Mouse (Mus musculus): ENCODE measurements around the gene Anxa10.

Anxa10 gene

GRCm38 (mm10) chr8:62123098-62123497, at the start of gene Anxa10:
Gene Anxa10 (minus strand): TSS chr8:62123150.
- DNase-seq: no peak

- DNase-seq: no peak
These were observed 9.9 kb upstream of the Anxa10 start for GRCm38 (mm10) chr8:62132662-62133366.

- no peak for DNase-seq
These were observed 25.7 kb downstream of the Anxa10 start for GRCm38 (mm10) chr8:62097213-62097612.

GRCm38 (mm10) chr8:62081804-62082203, 41.1 kb downstream of the Anxa10 start:
- DNase-seq: no peak

GRCm38 (mm10) chr8:62080195-62080802, 42.7 kb downstream of the Anxa10 start:
- no peak for DNase-seq

- DNase-seq: no peak
These were observed 54.6 kb downstream of the Anxa10 start for GRCm38 (mm10) chr8:62068305-62068704.

GRCm38 (mm10) chr8:62060357-62060756, 62.6 kb downstream of the Anxa10 start:
- no peak for DNase-seq

- DNase-seq: no peak
These were observed 76.1 kb downstream of the Anxa10 start for GRCm38 (mm10) chr8:62046809-62047208.

GRCm38 (mm10) chr8:62034351-62034750, 88.6 kb downstream of the Anxa10 start:
- DNase-seq: no peak

- DNase-seq: no peak
These were observed 108.4 kb downstream of the Anxa10 start for GRCm38 (mm10) chr8:62014582-62014981.

GRCm38 (mm10) chr8:62014166-62014565, 108.8 kb downstream of the Anxa10 start:
- no peak for DNase-seq
